Mouse (Mus musculus): Measurements from ENCODE around the gene Klf13.

Gene Klf13

DNA sequence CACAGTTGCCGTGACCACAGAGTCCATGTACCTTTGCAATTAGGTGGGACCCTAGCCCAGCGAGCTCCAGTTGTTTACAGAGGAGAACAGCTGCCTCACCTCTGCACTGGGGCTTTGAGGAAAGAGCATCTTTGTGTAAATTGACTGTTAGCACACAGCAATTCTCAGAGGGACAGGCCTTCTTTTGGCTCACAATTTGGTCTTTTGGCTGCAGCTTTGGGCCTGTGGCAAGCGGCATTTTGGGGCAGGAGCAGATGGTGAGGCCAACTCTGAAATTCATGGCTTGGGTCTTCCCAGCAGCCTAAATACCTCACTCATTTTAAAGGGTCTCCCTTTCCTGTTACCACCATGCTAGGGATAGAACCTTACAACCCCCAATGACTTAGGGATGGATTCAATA is 10.5 kb upstream of the Klf13 start:
- no peak for DNase-seq (ENCODE audit: low spot score in 2 of 2)

DNA sequence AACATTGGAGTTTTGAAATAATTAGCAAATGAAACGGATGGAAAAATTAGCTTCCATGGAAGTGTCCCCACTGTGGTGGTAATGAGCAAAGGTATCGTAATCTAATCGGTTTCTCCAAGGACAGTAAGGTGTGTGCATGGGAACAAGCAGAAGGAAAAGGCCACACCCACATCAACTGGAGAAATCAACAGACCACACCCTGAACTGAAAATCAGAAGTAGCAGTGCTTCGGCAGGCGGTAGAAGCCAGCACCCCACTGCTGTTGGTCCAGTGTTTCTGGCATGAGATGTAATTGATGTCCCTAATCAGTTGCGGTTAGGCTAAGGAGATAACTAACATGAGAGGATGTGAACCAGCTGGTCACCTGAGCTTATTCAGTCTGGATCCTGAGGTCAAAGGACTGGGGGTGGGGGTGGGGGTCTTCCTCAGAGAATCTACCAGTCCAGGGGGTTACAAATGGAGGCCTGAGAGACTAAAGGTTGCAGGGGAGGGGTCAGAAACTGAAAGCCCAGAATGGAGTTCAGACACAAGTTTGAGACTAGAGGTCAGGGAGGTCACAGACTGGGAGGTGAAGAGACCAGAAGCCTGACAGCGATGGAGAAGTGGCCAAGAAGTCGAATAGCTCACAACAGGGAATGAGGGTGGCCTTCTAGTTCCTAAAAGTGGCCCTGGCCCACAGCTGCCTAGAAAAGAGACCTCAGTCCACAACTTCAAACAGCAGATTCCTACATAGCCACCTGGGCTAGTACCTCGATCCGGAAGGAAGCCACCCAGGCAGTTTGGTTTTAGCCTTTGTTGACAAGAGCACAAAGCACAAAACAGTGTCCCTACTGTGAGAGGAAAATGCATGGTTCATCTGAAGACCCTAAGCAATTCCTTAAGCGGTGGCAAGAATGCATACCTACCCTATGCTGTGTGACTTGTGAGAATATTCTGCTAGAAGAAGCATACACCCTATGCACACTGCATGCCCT is 9.1 kb upstream of the Klf13 start:
- no peak for DNase-seq (ENCODE audit: low spot score in 2 of 2)

DNA sequence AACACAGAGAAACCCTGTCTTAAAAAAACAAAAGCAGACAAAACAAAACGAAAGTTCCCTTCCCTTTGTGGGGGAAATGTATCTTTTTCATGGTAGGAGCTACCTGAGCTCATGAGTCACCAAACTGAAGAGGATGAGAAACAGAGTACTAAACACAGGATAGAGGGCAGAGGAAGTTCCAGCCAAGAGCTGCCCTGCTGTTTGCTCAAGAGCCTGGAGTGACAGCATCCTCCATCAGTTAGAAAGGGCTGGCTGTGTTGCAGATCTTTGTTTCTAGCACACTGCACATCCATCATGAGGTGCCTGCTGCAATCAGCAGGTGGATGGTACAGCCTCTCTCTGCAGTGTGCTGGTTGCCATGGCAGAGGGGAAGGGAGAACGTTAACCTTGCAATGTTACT is 5.2 kb upstream of the Klf13 start:
- no peak for DNase-seq (ENCODE audit: low spot score in 2 of 2)

DNA sequence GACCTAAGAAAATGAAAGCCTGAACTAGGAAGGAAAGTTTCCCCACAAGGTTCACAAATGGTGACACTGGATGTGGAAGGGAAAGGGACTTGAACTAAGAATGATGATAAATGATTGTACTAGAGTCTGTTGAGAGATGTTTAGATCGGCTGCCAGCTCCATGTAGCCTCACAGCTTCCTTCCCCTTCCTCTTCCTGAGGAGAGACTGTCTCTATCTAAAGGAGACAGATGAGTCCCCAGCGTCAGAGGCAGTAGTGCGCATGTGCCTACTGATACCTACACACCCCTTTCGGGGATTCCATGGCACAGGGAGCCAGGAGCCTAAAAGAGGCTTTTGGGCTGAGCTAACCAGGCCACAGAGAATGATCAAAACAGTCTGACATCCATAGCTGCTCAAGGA is 2.8 kb upstream of the Klf13 start:
- DNase-seq (ENCODE audit: low spot score in 2 of 2), result no peak

DNA sequence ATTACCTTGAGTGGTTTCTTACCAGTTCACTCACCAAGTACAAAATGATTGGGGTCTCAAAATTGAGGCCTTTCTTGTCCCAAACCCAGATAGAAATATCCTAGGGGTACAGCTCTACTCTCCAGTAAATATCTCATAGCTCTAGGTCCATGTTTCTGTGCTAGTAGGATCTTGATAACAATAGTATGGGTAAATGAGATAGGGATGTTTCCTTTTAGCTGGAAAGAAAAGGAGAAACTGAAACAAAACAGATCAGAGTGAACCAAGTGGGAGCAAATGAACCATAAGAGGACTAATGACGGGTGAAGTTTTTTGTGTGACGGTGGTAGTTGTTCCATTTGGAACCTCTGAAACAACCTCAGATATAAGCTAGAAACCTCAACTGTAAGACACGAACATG is 2.3 kb upstream of the Klf13 start:
- DNase-seq (ENCODE audit: low spot score in 2 of 2), result no peak

DNA sequence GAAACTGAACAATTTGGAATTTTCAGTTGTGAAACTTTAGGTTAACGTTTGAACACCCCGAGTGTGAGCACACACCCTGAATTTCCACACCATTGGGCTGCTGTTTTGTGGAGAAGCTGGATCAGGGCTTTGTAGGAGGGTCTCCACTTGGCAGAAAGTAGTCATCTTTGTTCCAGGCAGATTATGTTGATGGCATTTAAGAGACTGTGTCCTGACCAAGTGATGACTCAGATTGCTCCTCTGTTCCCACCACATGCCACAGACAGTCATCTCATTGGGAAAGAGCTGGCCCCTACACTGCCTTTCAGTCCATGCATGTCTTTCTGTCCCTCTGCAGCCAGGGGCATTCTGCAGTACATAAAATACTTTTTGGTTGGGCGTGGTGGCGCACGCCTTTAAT is 1.6 kb upstream of the Klf13 start:
- no peak for DNase-seq (ENCODE audit: low spot score in 2 of 2)

DNA sequence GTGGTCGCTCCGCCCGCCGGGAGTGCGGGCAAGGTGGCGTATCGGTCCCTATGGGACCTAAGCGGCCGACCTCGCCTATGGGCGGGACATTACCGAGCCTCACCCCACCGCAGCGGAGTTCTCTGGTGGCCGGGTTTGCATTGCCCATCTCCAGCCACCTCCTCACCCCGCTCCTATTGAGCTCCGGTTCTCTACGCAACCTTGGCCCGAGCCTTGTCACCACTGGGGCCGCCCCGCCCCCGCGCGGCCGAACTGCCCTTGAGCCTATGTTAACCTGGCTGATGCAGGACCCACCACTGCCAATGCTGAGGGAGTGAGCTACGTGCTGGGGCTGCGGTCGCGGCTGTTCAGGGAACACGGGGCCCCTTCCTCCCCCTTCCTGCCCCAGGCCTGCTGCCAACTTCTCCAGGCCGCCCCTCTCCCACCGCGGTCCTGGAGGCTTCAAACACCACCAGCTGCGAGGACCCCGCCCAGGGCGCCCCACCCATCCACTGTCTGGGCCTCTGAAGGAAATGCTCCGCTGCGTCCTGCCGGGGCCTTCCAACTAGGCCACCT is 759 bp upstream of the Klf13 start:
- peak; percentile 48 to 73 for DNase-seq (ENCODE audit: low spot score in 2 of 2)

DNA sequence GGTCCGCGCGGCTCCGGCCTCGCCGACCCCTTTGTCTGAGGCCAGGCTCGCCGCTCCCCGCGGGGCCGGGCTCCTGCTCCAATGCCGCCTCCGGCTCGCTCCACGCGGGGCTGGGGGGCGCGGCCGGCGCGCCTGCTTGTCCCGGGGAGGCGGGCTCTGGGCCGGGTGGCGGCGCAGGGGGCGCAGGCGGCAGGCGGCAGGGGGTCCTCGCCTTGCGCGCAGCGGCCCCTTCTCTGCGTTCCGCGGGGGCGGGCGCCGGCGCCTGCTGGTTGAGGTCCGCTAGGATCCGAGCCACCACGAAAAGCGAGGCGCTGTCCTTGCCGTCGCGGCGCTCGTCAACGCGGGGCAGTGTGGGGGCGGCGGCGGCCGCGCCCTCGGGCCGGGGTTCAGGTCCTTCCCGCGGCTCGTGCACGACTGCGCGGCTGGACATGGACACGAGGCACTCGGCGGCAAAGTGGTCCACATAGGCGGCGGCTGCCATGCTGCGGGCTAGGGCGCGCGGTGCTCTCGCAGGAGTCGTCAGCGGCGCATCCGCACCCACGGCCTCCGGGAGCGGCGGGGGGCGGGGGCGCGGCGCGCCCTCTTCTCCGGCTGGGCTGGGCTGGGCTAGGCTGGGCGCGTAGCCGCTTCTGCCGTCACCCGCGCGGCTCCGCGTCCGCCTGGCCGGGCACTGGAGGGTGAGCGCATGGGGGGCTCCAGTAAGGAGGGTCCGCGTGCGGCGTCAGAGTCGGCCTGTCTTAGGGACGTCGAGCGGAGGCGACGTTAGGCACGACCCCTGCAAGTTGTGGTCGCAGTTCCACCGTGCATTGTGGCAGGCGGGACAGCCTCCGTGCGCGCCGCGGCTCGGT is 425 bp downstream of the Klf13 start:
- DNase-seq (ENCODE audit: low spot score in 2 of 2), result no peak

DNA sequence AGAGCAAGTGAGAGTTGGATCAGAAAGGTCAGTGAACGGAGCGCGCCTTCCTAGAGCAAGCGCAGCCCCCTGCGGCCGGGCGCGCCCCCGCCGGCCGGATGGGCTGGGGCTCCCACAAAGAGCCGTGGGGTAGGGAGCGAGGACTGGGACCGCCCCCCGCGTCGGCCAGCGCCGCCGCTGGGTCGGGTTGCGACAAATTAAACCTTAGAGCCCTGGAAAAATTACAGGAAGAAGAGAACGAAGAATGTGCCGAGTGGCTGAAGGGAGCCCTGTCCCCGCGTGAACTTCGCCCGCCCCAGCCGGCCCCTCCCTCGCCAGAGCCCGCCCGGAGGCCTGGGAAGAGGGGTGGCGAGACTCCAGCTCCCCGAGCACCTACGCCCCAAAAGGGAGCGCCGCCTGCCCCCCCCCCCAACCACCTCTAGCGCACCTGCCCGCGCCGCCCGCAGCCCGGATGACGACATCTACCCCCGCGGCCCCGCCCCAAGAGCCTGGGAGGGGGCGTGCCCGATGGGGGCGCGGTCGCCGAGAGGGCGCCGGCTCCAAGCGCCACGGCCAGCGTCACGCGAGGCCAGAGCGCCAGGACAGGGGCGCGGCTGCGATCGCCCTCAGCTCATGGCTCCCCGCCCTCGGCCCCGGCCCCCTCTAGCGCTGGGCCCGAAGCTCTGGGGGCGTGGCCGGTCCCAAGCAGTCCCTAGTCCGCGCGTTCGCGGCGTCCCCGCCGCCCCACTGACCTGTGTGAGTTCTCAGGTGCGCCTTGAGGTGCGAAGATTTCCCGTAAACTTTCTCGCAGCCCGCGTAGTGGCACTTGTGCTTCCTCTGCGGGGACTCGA is 1.3 kb downstream of the Klf13 start:
- peak; percentile 85 to 89 for DNase-seq (ENCODE audit: low spot score in 2 of 2)

DNA sequence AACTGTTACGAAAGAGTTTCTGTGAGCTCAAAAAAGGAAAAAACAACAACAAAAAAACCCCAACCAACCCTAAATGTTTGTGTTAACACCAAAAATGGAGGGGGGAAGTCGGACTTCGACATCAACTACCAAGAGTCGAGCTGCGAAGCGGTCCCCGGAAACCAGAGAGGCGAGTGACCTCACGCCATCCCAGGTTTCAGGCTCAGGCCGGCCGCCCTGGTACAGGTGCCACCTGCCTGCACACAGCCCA is 1.8 kb downstream of the Klf13 start:
- DNase-seq (ENCODE audit: low spot score in 2 of 2), result no peak

DNA sequence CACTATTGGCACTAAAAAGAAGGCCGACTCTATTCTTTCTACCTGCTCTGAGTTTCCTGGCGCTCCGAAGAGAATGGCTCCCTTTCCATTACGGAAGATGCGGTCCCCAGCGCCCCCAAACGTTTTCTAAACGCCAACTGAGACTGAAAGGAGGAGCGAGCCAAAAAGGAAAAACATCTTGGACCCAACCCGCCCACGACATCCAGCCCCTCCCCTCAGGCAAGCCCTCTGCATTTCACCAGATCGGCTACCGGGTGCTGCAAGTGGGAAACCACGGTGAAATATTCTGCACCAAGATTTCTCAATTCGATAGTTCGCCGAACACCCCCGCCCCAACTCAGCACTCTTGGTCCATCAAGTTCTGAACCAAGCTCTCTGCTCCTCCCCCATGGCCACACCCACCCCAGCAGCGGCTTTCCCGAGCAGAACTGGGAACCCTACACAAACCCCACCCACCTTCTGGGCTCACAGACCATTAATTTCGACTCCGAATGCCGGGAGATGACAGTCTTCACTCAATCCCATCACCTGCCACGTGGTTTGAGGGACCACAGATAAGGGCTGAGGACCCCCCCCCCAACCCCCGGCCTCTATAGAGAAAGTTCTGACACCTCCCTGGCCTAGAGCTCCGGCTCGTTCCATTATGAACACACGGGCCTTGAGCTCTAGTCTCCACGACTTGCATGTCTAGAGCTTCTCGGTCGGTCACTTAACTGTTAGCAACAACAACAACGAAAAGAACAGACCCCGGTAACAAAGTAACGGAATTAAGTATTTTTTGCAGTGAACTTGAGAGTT is 2.3 kb downstream of the Klf13 start:
- DNase-seq (ENCODE audit: low spot score in 2 of 2), result peak; percentile 82 to 87

DNA sequence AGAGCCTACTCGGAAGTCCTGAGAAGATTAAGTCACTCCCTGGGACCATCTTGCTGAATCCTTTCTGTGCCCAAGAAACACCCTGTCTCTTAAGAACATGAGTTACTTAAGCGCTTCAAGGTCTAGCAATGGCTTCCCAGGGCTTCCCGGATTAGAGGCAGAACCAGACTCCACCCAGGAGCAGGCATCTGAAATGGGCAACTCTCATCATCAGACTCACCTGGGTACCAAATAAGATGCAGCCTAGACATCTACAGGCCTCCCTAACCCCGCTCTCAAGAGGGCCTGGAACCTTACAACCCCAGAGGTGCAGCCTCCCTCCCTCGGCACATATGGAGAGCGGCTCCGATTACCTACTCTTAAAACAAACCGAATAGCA is 2.9 kb downstream of the Klf13 start:
- DNase-seq (ENCODE audit: low spot score in 2 of 2), result no peak

DNA sequence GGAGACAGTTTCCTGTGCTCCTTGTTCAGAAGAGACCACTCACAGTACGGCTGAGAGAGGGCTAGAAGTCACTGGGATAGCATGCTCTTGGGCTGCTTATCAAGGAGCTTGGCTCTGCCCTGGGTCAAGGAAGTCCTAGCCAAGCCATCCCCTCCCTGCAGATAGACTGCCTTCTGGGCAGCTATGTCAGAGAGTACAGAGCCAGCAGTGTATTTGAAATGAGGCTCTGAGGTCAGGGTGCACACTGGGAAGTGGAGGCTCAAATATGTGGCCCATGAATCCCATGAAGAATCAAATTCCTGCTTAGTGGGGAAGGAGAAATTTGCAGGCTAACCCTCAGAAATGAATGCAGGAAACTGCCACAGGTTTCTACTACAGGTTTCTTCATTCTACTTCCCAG is 4.2 kb downstream of the Klf13 start:
- DNase-seq (ENCODE audit: low spot score in 2 of 2), result no peak

DNA sequence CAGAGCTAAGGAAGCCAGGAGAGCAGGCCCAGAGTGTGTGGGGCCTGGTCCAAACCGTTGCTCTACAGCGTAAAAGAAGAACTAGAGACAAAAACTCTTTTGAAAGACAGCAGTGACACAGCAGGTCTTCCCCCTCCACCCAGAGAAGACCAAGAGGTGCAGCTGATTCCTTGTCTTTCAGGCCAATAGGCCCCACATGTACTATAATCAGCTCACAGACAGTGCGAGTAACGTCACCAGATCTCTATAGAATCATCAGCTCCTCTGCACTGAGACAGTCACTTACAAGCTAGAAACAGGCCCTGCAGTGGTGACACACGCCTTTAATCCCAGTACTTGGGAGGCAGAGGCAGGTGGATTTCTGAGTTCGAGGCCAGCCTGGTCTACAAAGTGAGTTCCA is 4.8 kb downstream of the Klf13 start:
- no peak for DNase-seq (ENCODE audit: low spot score in 2 of 2)

DNA sequence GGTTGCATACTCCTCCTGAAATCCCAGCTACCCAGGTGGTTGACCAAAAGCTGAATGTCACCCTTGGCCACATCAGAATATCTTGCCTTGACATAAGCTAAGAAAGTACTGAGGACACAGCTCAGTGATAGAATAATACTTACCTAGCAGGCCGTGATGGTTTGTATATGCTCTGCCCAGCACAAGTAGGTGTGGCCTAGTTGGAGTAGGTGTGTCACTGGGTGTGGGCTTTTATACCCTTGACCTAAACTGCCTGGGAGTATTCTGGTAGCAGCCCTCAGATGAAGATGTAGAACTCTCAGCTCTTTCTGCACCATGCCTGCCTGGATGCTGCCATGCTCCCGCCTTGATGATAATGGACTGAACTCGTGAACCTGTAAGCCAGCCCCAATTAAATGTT is 6.3 kb downstream of the Klf13 start:
- no peak for DNase-seq (ENCODE audit: low spot score in 2 of 2)

DNA sequence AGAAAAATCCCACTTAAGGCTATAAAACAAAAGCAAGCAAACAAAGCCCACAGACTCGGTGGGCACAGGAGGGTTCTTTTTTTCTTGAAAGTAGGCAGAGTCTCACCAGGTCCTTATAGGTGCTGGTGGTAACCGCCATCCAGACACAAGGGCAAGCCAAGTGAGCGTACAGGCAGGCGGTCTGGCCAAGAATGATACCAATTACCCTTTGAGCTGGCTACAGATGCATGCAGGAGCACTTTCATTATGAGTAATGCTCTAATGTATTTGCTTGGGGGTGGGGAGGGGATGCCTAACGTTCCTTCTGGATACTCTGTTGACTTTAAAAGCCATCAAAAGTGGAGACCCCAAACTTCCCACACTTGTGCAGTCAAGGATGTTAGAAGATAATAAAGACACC is 7.9 kb downstream of the Klf13 start:
- DNase-seq (ENCODE audit: low spot score in 2 of 2), result no peak

DNA sequence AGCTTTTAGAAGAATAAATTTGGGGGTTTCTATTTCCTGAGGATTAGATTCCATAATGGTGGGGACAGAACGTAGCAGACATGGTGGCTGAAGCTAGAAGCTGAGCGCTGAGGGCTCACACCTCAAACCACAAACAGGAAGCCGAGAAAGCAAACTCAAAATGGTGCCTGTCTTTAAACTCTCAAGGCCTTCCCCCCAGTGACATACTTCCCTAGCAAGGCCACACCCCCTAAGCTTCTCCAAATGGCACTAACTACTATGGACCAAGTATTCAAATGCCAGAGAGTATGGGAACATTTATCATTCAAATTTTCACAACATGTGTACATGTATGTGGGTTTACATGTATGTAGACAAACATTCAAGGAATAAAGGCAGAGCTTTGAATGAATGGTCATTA is 8.6 kb downstream of the Klf13 start:
- no peak for DNase-seq (ENCODE audit: low spot score in 2 of 2)

DNA sequence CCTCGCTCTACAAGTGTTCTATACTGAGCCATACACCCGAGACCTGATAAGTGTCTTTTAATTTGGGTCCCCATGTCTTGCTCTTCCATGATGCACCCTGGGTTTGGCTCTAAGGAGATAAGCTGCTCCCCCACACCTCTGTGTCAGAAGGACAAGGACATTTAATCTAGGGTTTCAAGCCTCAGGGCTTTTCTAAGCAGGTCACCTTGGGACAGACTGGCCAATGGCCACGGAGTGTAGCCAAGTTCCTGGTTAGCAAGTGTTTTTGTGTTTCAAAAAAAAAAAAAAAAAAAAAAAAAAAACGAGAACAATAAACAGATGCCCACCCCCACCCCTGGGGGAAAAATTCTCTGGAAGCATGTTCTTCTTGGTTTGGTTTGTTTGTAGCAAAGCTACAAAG is 9.6 kb downstream of the Klf13 start:
- DNase-seq (ENCODE audit: low spot score in 2 of 2), result no peak

DNA sequence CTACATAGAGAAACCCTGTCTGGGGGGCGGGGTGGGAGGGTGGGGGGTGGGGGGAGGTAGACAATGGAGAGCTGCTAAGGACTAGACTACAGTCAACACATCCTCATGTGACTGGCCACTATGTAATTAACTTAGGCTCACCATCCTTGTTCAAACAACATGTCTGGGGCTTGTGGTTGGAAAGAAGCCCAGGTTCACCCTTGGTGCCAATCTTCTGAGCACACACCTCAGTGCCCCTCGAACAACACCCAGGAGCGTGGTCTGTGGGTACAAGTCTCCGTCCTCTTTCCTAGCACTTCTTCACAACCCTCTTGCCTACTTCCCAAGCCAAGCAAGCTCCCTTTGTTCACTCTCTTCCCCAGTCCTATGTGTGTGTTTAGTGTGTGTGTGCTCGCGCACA is 11.6 kb downstream of the Klf13 start:
- DNase-seq (ENCODE audit: low spot score in 2 of 2), result no peak

DNA sequence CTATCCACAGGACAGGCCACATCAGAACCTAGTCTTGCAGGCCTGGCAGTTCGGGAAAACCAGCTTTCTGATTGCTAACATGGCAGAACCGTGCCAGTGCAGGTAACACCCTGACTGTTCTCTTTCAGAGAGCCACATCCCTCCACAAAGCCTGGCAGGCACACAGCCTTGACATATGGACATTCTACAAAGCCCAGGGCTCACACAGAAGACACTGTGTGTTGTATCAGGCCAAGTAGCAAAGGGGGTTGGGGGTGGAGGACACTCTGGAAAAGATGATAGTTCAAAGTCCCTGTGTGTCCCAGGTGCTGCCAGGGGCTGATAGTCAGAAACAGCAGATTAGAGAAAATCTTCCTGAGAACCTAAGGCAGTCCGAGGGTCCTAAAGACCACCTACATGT is 12.2 kb downstream of the Klf13 start:
- DNase-seq (ENCODE audit: low spot score in 2 of 2), result no peak

Data from urinary bladder, postnatal 36 days (tissue).